Mouse (Mus musculus): ENCODE measurements around the gene B3glct.

GRCm38 (mm10) chr5:149655636-149656035 is 22.4 kb upstream of the B3glct start:
- no peak for TF ChIP-seq CTCF (IDR thresholded peaks at IDR 0.05; ENCODE audit: low read depth, low read length)
- TF ChIP-seq POLR2A (IDR thresholded peaks at IDR 0.05; ENCODE audit: borderline replicate concordance, low read depth, low read length) = no peak
